Mouse (Mus musculus) embryonic facial prominence, embryonic 13.5 days (tissue): Measurements from ENCODE around the gene Fbxo34. TPM values are rescaled to one million over a fixed set of nuclear protein-coding genes. Genes with fewer than 3 reads are reported as not detected.

Experiments
- ATAC-seq: fragments of 200-750 bp; cut with Nextera tagmentation; 2 replicates; pipeline ENCODE4 v1.8.0; 2017; ENCODE audit warnings: low read depth; ENCODE audit not compliant: insufficient number of reproducible peaks, insufficient read depth, low FRiP score, low TSS enrichment
- H3K27ac ChIP-seq: fragments of 300-500 bp; sonication (generic); 2 replicates; pipeline ENCODE4 v1.5.1; 2015; ENCODE audit warnings: moderate library complexity, mild to moderate bottlenecking, inconsistent platforms
- H3K27me3 ChIP-seq: fragments of 300-500 bp; sonication (generic); 2 replicates; pipeline ENCODE4 v1.6.1; 2015; ENCODE audit warnings: mild to moderate bottlenecking, inconsistent platforms
- H3K36me3 ChIP-seq: fragments of 300-500 bp; sonication (generic); 2 replicates; pipeline ENCODE4 v1.6.1; 2015; ENCODE audit warnings: mild to moderate bottlenecking, inconsistent platforms
- H3K4me1 ChIP-seq: fragments of 300-500 bp; sonication (generic); 2 replicates; pipeline ENCODE4 v1.6.1; 2015; ENCODE audit warnings: inconsistent platforms
- H3K4me2 ChIP-seq: fragments of 300-500 bp; sonication (generic); 2 replicates; pipeline ENCODE4 v1.6.1; 2015; ENCODE audit warnings: moderate library complexity, mild to moderate bottlenecking, inconsistent platforms
- H3K4me3 ChIP-seq: fragments of 300-500 bp; sonication (generic); 2 replicates; pipeline ENCODE4 v1.5.1; 2015; ENCODE audit warnings: mild to moderate bottlenecking, inconsistent platforms
- H3K9ac ChIP-seq: fragments of 300-500 bp; sonication (generic); 2 replicates; pipeline ENCODE4 v1.6.1; 2015; ENCODE audit warnings: mild to moderate bottlenecking, inconsistent platforms
- H3K9me3 ChIP-seq: fragments of 300-500 bp; sonication (generic); 2 replicates; pipeline ENCODE4 v1.6.1; 2016; ENCODE audit warnings: inconsistent platforms
- WGBS: fragments of 180-500 bp; shearing (Covaris S2); methylation state at CpG from one replicate; pipeline ENCODE4 v1.1.7; 2015; ENCODE audit warnings: mixed read lengths; 5-methylcytosine and 5-hydroxymethylcytosine counted together
- polyA plus RNA-seq: library from polyadenylated mRNA; unstranded; fragments of >200 nt; fragmentation: Nextera tagmentation; extraction: Ambion mirVana; gene quantifications from 2 replicates; pipeline ENCODE4 v1.2.1, GENCODE M21; 2015

Fbxo34 gene
- polyA plus RNA-seq, 1 experiment from 2014 or later = 24.8 TPM

DNA sequence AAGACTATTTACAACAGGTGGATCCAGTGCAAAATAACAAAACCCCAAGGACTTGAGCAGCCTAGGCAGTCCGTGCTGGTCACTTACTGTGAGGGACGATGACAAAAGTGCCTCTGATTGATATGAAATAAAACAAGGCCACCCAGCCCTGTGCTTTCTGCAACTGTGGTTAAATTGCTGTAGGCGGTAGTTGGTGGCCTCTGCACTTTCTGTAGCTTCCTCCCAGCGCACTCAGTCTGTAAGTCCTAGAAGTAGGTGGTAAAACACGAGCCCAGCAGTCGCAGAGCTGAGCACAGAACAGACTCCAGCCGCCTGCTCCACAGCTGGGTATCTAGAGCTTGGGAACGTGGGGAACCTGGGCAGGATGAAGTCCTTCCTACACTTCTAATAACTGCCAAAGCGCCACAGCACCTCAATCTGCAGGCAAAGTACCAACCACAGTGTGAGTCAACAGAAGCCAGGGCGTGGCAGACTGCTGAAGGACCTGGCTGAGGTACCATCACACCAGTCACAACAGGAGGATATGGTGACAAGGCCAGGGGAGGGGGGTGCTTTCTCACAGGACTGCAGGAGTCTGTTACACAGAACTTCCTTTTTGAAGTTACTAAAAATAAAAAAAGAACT, 91.2 kb downstream of the Fbxo34 start:
- Histone ChIP-seq H3K4me3 (no peak overlapping the region), H3K27me3 (no peaks in the 10 kb centered on the region), H3K36me3 (peaks cover 70% of the 10 kb centered on the region), H3K9me3 (no peaks in the 10 kb centered on the region), H3K9ac (no peak overlapping the region), H3K4me2 (no peak overlapping the region), H3K27ac (no peak overlapping the region), H3K4me1 (no peaks in the 10 kb centered on the region)
- 92% methylated on average over 10 of the region's 10 CpGs for WGBS
- no peak for ATAC-seq

DNA sequence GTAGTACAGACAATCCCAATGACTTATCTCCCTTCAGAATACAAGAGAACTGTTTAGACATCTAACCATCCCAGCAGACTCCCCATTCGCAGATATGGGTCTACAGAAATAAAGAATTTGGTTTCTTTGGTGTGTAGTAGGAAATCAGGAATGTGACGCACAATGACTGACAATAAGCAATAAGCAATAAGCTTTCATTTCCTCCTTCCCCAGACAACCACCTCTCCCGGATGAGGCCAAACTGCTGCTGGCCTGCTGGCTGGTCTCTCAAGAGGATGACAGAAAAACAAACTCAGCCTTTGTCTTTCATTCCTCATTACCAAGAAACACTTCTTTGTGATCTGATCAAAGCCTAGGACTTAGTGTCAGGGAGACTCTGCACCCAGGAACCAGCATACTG, 92.1 kb downstream of the Fbxo34 start:
- H3K27ac ChIP-seq = no peak overlapping the region
- H3K4me3 ChIP-seq = no peak overlapping the region
- no peak for ATAC-seq
- H3K27me3 ChIP-seq = no peaks in the 10 kb centered on the region
- no peaks in the 10 kb centered on the region for H3K4me1 ChIP-seq
- no peaks in the 10 kb centered on the region for H3K9me3 ChIP-seq
- no peak overlapping the region for H3K4me2 ChIP-seq
- H3K36me3 ChIP-seq = peaks cover 78% of the 10 kb centered on the region
- H3K9ac ChIP-seq = no peak overlapping the region
- WGBS = 89% methylated on average over 3 of the region's 3 CpGs

DNA sequence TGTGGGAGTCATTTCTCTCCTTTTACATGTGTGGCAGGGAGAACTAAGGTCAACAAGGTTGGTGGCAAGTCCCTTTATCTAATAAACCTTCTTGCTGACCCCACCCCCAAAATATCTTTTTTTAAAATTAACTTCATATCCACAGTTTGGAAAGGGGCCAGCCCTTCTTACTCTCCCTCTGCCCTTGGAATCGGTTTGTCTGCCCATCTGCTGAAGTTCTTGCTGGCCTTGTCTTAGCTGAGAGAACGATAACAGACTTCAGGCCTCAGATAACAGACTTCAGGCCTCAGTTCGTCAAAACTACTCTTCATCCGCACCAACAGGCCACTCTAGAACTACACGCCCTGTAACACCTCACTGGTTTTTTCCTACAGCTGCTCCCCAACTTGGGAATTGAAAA, 94.1 kb downstream of the Fbxo34 start:
- Histone ChIP-seq H3K27me3 (no peaks in the 10 kb centered on the region), H3K36me3 (peaks cover 94% of the 10 kb centered on the region), H3K9me3 (no peaks in the 10 kb centered on the region), H3K4me2 (no peak overlapping the region), H3K9ac (no peak overlapping the region), H3K4me3 (no peak overlapping the region), H3K27ac (no peak overlapping the region), H3K4me1 (no peaks in the 10 kb centered on the region)
- no peak for ATAC-seq
- 85% methylated on average over 5 of the region's 5 CpGs for WGBS

DNA sequence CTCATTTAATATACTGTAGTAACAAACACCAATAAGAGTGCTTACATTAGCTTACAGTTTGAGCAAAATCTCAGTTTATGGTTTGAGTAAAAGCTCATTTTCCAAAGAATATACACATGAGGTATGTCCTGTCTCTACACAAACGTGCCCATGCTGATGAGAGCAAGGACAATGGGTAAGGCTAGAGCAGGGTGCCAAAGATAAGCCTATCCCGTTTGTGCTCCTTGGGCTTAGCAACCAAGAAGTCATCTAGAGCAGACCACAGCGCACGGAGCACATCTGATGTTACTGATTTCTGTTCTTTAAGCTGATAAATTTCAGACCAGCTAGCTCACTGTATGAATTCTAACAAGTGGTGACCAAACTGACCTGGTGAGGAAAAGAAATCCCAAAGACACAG, 94.7 kb downstream of the Fbxo34 start:
- no peak for ATAC-seq
- H3K9ac ChIP-seq = no peak overlapping the region
- no peak overlapping the region for H3K4me2 ChIP-seq
- H3K27ac ChIP-seq = no peak overlapping the region
- H3K9me3 ChIP-seq = no peaks in the 10 kb centered on the region
- H3K36me3 ChIP-seq = peaks cover 95% of the 10 kb centered on the region
- WGBS = 90% methylated on average over 4 of the region's 4 CpGs
- no peak overlapping the region for H3K4me3 ChIP-seq
- H3K27me3 ChIP-seq = no peaks in the 10 kb centered on the region
- H3K4me1 ChIP-seq = no peaks in the 10 kb centered on the region

DNA sequence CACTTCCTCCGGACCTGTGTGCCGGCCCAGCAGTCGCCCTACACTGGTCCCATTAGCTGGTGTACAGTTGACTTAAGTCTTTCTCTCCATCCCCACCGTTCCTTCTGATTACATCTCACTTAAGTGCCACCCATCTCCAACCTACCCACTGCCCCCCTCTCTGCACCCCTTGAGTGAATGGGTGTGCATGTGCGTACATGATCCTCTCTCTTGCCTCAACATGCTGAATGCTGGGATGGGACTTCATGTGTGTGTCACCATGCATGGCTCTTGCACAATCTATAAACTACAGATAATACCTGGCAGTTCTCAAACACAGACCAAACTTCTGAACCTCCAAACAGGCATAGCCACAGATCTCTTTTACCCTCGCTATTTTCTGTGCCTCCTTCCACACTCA, 101.4 kb downstream of the Fbxo34 start:
- no peak overlapping the region for H3K4me2 ChIP-seq
- H3K9ac ChIP-seq = no peak overlapping the region
- no peak for ATAC-seq
- H3K27ac ChIP-seq = no peak overlapping the region
- peaks cover 75% of the 10 kb centered on the region for H3K36me3 ChIP-seq
- no peaks in the 10 kb centered on the region for H3K9me3 ChIP-seq
- 88% methylated on average over 6 of the region's 6 CpGs for WGBS
- H3K4me3 ChIP-seq = no peak overlapping the region
- no peaks in the 10 kb centered on the region for H3K27me3 ChIP-seq
- no peaks in the 10 kb centered on the region for H3K4me1 ChIP-seq

DNA sequence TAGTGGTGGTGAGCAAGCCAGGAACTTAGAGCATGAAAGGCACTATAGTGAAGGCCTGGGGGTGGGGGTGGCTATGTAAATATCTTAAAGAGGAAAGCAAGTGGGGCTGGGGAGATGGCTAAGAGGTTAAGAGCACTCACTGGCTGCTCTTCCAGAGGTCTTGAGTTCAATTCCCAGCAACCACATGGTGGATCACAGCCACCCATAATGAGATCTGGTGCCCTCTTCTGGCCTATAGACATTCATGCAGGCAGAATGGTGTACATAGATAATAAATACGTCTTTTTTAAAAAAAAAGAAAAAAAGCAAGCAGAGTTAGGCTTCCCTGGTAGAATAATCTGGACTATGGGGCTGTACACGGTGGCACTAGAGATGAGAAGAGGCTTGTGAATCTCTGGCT, 103.2 kb downstream of the Fbxo34 start:
- Histone ChIP-seq H3K27ac (no peak overlapping the region), H3K4me2 (no peak overlapping the region), H3K36me3 (peaks cover 65% of the 10 kb centered on the region), H3K9ac (no peak overlapping the region), H3K27me3 (no peaks in the 10 kb centered on the region), H3K9me3 (no peaks in the 10 kb centered on the region), H3K4me3 (no peak overlapping the region), H3K4me1 (no peaks in the 10 kb centered on the region)
- 90% methylated on average over 2 of the region's 2 CpGs for WGBS
- ATAC-seq = no peak

DNA sequence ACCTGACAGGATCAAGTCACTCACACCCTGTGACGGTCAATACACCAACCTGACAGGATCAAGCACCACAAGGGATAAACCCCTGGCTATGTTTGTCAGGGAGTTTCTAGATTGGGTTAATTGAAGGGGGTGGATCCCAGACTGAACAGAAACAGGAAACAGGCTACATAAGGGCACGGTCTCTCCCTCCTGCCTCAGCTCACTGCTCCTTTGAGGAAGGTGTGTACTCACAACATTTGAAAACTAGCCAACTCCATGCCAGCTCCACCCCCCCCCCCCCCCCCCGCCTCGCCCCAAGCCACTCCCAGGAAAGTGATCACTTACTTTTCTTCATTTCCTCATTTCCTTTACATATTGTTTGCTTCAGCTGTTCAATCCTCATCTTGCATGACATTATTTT, 104.0 kb downstream of the Fbxo34 start:
- Histone ChIP-seq H3K4me3 (no peak overlapping the region), H3K9ac (no peak overlapping the region), H3K4me2 (no peak overlapping the region), H3K27me3 (no peaks in the 10 kb centered on the region), H3K4me1 (no peaks in the 10 kb centered on the region), H3K9me3 (no peaks in the 10 kb centered on the region), H3K27ac (no peak overlapping the region), H3K36me3 (peaks cover 58% of the 10 kb centered on the region)
- WGBS = 86% methylated on average over 4 of the region's 4 CpGs
- no peak for ATAC-seq

DNA sequence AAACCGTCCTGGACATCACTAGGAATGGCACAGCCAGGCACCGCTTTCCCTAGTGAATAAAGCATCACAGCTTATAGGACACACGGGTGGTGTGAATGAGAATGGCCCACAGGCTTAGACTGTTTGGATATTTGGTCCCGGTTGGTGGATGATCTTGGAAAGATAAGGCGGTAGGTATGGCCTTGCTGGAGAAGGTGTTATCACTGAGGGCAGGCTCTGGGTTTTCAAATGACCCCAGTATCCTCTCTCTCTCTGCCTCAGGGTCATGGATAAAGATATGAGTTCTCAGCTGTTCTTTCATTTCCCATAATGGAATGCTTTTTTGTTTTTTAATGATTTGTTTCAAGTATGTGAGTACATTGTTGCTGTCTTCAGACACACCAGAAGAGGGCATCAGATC, 105.0 kb downstream of the Fbxo34 start:
- Histone ChIP-seq H3K27me3 (no peaks in the 10 kb centered on the region), H3K36me3 (peaks cover 57% of the 10 kb centered on the region), H3K9ac (no peak overlapping the region), H3K27ac (no peak overlapping the region), H3K9me3 (no peaks in the 10 kb centered on the region), H3K4me3 (no peak overlapping the region), H3K4me1 (no peaks in the 10 kb centered on the region), H3K4me2 (no peak overlapping the region)
- 96% methylated on average over 5 of the region's 5 CpGs for WGBS
- no peak for ATAC-seq

DNA sequence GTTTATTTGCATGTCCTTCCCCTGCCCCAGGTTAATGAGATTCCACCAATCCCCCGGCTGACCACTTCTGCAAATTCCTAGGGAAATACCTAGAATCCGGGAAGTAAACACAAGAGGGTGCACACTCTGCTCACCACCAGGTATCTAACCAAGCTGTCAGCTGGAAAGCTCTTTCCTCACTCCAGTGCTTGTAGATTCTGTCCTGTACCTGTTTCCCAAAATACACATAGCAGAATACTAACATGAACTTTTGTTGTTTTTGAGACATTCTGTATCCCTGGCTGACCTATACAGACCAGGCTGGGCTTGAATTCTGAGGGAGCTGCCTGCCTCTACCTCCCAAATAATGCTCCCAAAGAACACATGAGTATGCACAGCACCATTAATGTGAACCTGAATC, 110.5 kb downstream of the Fbxo34 start:
- Histone ChIP-seq H3K4me3 (no peak overlapping the region), H3K36me3 (peaks cover 36% of the 10 kb centered on the region), H3K4me1 (no peaks in the 10 kb centered on the region), H3K4me2 (no peak overlapping the region), H3K9ac (no peak overlapping the region), H3K27ac (no peak overlapping the region), H3K9me3 (no peaks in the 10 kb centered on the region), H3K27me3 (no peaks in the 10 kb centered on the region)
- 91% methylated on average over 2 of the region's 2 CpGs for WGBS
- no peak for ATAC-seq

DNA sequence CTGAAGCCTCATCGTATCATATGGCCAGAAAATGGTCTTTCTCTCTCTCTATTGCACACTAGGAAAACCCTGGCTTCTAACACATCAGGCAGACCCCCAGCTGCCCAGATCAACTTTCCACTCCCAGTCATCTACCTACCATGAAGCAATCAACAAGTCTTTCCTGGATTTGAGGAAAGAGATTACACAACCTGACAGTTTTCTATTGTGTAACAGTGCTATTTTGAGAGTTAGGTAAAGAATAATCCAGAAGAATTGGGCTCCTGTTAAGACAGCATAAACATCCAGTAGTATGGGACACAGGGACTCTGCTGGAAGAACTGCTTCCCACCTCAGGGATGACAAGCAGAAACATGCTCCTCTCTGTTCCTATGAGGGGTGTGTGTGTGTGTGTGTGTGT, 112.3 kb downstream of the Fbxo34 start:
- WGBS = 91% methylated on average over 1 of the region's 1 CpGs
- H3K4me1 ChIP-seq = peaks cover 5% of the 10 kb centered on the region; the same call in 1 of the 2 replicates
- H3K36me3 ChIP-seq = peaks cover 23% of the 10 kb centered on the region
- ATAC-seq = no peak
- no peaks in the 10 kb centered on the region for H3K9me3 ChIP-seq
- no peaks in the 10 kb centered on the region for H3K27me3 ChIP-seq
- no peak overlapping the region for H3K27ac ChIP-seq
- H3K4me3 ChIP-seq = no peak overlapping the region
- H3K4me2 ChIP-seq = no peak overlapping the region
- H3K9ac ChIP-seq = no peak overlapping the region

DNA sequence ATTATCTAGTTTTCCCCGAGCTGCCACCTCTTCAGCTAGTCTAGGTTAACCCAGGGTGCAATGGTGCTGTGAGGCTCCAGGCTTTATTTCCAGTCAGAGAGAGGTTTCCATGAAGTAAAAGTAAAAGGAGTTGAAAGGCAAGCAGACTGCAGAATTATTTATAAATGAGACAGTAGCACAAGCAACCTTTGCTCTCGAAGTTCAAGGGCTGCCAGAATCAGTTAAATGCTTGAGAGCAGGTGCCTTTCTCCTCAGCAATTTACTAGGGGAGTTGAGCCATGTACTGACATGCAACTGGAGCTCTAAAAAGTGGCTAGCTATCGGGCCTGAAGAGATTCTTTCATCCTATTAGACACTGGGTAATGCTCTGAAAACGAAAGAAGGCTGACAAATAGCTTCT, 112.9 kb downstream of the Fbxo34 start:
- WGBS = 84% methylated on average over 4 of the region's 4 CpGs
- Histone ChIP-seq H3K4me2 (no peak overlapping the region), H3K4me1 (peaks cover 8% of the 10 kb centered on the region; the same call in 1 of the 2 replicates), H3K9me3 (no peaks in the 10 kb centered on the region), H3K9ac (no peak overlapping the region), H3K27me3 (no peaks in the 10 kb centered on the region), H3K4me3 (no peak overlapping the region), H3K27ac (no peak overlapping the region), H3K36me3 (peaks cover 20% of the 10 kb centered on the region)
- no peak for ATAC-seq

DNA sequence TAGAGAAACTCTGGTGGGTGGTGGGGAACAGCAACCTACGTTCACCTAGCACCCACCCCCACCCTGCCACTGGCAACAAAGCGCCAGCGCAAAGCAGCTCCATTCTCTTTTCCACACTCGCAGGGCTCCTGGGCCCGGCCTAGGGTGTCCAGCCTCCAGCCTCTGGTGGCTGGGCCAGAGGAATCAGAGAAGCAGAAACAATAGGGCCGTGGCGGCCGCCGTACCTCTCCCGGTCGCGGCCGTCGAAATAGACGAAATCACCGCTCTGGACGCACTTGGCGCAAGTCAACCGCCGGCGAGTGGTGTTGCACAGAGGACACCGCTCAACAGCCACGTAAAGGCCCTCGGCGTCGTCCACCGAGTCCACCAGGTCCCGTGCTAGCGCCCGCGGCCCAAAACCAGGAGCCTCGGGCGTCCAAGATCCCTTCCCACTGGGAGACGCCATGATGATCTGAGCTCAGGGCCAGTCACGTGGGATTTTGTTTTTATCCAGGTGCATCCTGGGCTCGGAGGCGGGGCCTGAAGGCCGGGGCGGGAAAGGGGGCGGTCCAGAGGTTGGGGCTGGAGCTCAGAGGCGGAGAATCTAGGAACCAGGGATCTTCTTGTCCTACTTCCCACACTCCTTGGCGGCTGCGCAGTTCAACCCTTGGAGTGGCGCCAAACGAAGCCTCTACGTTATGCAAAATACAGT, 117.9 kb downstream of the Fbxo34 start:
- Histone ChIP-seq H3K4me2 (peak overlapping the region; percentile 80), H3K27ac (0 out of 2 replicates have a peak overlapping the region, but pooled peaks have one; percentile 35), H3K9me3 (no peaks in the 10 kb centered on the region), H3K36me3 (peaks cover 5% of the 10 kb centered on the region; the same call in 1 of the 2 replicates), H3K27me3 (no peaks in the 10 kb centered on the region), H3K4me1 (peaks cover 8% of the 10 kb centered on the region; the same call in 1 of the 2 replicates), H3K9ac (peak overlapping the region; percentile 90), H3K4me3 (peak overlapping the region; percentile 92)
- ATAC-seq = peak; percentile 98
- WGBS = under 1% methylated on average over 46 of the region's 46 CpGs
